Mouse (Mus musculus) megakaryocyte, embryonic 14.5 days (primary cell): ENCODE measurements around the gene Itgb1.

Source experiments
- FLI1 ChIP-seq: IDR thresholded peaks from 2 replicates; pipeline ENCODE4 v1.6.1; 2012; ENCODE audit warnings: low read length, inconsistent platforms, mixed read lengths
- GATA1 ChIP-seq: IDR thresholded peaks from 3 replicates; pipeline ENCODE4 v1.6.1; 2012; ENCODE audit warnings: mixed read lengths, low read length, inconsistent platforms, borderline replicate concordance

GRCm38 (mm10) chr8:128645452-128645851 is 40.0 kb upstream of the Itgb1 start:
- no peak for TF ChIP-seq FLI1
- no peak for TF ChIP-seq GATA1
